Mouse (Mus musculus) urinary bladder, postnatal 10 days (tissue): ENCODE results near the gene Tekt3.

Experiments used
- DNase-seq: peaks from one replicate; pipeline ENCODE4 v3.0.0; 2022; ENCODE audit warnings: low spot score

Tekt3 gene

GRCm38 (mm10) chr11:63125832-63126456 lies 64.5 kb downstream of the Tekt3 start:
- no peak for DNase-seq

GRCm38 (mm10) chr11:63126976-63127375 lies 65.5 kb downstream of the Tekt3 start:
- DNase-seq, result no peak

GRCm38 (mm10) chr11:63127513-63127912 lies 66.1 kb downstream of the Tekt3 start:
- no peak for DNase-seq

- no peak for DNase-seq
Measured at GRCm38 (mm10) chr11:63128784-63129183, 67.3 kb downstream of the Tekt3 start, which contains the start of gene Pmp22. Gene Pmp22, plus strand, starts transcription at chr11:63128982.

- DNase-seq, result no peak
Measured at GRCm38 (mm10) chr11:63129375-63129774, 67.9 kb downstream of the Tekt3 start.

GRCm38 (mm10) chr11:63129840-63130239 lies 68.4 kb downstream of the Tekt3 start:
- DNase-seq, result no peak

- DNase-seq, result peak; percentile 46
Measured at GRCm38 (mm10) chr11:63130497-63130896, 69.0 kb downstream of the Tekt3 start.

- DNase-seq, result no peak
Measured at GRCm38 (mm10) chr11:63131001-63131692, 69.7 kb downstream of the Tekt3 start.

- DNase-seq, result no peak
Measured at GRCm38 (mm10) chr11:63131693-63132040, 70.2 kb downstream of the Tekt3 start.

- no peak for DNase-seq
Measured at GRCm38 (mm10) chr11:63132151-63132500, 70.7 kb downstream of the Tekt3 start.

GRCm38 (mm10) chr11:63132501-63133435 lies 71.3 kb downstream of the Tekt3 start:
- DNase-seq, result peak; percentile 38

GRCm38 (mm10) chr11:63134021-63134420 lies 72.6 kb downstream of the Tekt3 start:
- DNase-seq, result no peak

- no peak for DNase-seq
Measured at GRCm38 (mm10) chr11:63134742-63135482, 73.5 kb downstream of the Tekt3 start.

GRCm38 (mm10) chr11:63135622-63136021 lies 74.2 kb downstream of the Tekt3 start:
- DNase-seq, result peak; percentile 83

GRCm38 (mm10) chr11:63136205-63136604 lies 74.8 kb downstream of the Tekt3 start:
- DNase-seq, result no peak

- DNase-seq, result no peak
Measured at GRCm38 (mm10) chr11:63136836-63137416, 75.5 kb downstream of the Tekt3 start.

- DNase-seq, result no peak
Measured at GRCm38 (mm10) chr11:63138739-63139138, 77.3 kb downstream of the Tekt3 start.

GRCm38 (mm10) chr11:63142311-63142710 lies 80.9 kb downstream of the Tekt3 start:
- no peak for DNase-seq

GRCm38 (mm10) chr11:63142816-63143215 lies 81.4 kb downstream of the Tekt3 start:
- no peak for DNase-seq

- DNase-seq, result no peak
Measured at GRCm38 (mm10) chr11:63143486-63143885, 82.0 kb downstream of the Tekt3 start.
